Mouse (Mus musculus) liver, embryonic 14.5 days (tissue): ENCODE data around the gene Prkar1a.

Source experiments
- CTCF ChIP-seq: IDR thresholded peaks from 2 replicates; pipeline ENCODE4 v1.5.1; 2016; ENCODE audit warnings: antibody characterized with exemption, low read depth, control low read depth
- EP300 ChIP-seq: IDR thresholded peaks from 2 replicates; pipeline ENCODE4 v1.6.1; 2016; ENCODE audit warnings: antibody characterized with exemption, low read depth

- no peak for TF ChIP-seq CTCF
- no peak for TF ChIP-seq EP300
Measured at GRCm38 (mm10) chr11:109634928-109635327, 14.3 kb upstream of the Prkar1a start.
